In genomic region chr12:73324180-73324586, GRCm38 (mm10) we compare ENCODE assay signal across 10 mouse cellular contexts. TPM values are rescaled to one million over a fixed set of nuclear protein-coding genes. Genes with fewer than 3 reads are reported as not detected.
DNase-seq lines count a peak whose midpoint lies in the region; TF ChIP-seq lines count a peak whose summit lies in the region.
"Had no signal": no experiment of that assay in that cellular context is flagged by ENCODE, and none has a peak within 500 bp of the region (broad histone marks: within the 10 kb centered on the region; RNA-seq: fewer than 3 reads in every experiment).

No protein-coding gene starts in this region.

- H3K9ac ChIP-seq in heart, adult 2 months (ENCODE audit: low read depth, low read length): no peak overlapping the region
- H3K9ac ChIP-seq: kidney, embryonic 15.5 days had no signal

- no peak for DNase-seq in heart, adult 2 months
- no peak for DNase-seq in heart, postnatal 36 days
- DNase-seq in 416B (ENCODE audit: low read depth) (peak; percentile 43), liver (no peak)
- DNase-seq in fibroblast of lung, adult 2 months (ENCODE audit: low read depth): peak; percentile 93
- peak; percentile 41 for DNase-seq in lung, postnatal 14 days
- DNase-seq in cerebellum, adult 9-10 months: no peak
- no peak for DNase-seq in forebrain, embryonic 10.5 days (ENCODE audit: extremely low spot score, low spot score)

- TF ChIP-seq POLR2A in heart, adult 2 months (IDR thresholded peaks at IDR 0.05; ENCODE audit: insufficient read depth, low read depth, low read length): no peak

- H3K9me3 ChIP-seq in forebrain, embryonic 10.5 days: no peaks in the 10 kb centered on the region
- H3K9me3 ChIP-seq: kidney, embryonic 15.5 days had no signal

- no peaks in the 10 kb centered on the region for H3K27me3 ChIP-seq in heart, adult 2 months (ENCODE audit: control insufficient read depth, insufficient read depth, low read length)
- H3K27me3 ChIP-seq in forebrain, embryonic 10.5 days (ENCODE audit: poor library complexity, severe bottlenecking): no peaks in the 10 kb centered on the region
- H3K27me3 ChIP-seq: kidney, embryonic 15.5 days had no signal

- TF ChIP-seq EP300 in heart, adult 2 months (IDR thresholded peaks at IDR 0.05; ENCODE audit: insufficient read depth, low read depth, low read length): no peak

- no peak for TF ChIP-seq CTCF in heart, adult 2 months (IDR thresholded peaks at IDR 0.05)

- H3K79me2 ChIP-seq in heart, adult 2 months (replicated peaks; ENCODE audit: control insufficient read depth, insufficient read depth, low read length): no peaks in the 10 kb centered on the region

- H3K4me1 ChIP-seq in heart, adult 2 months (ENCODE audit: control insufficient read depth, insufficient read depth, low read length): peaks cover 3% of the 10 kb centered on the region; the same call in 1 of the 2 replicates
- H3K4me1 ChIP-seq in forebrain, embryonic 10.5 days: peaks cover 23% of the 10 kb centered on the region

- WGBS in heart, adult 2 months: 87% methylated on average over 8 of the region's 8 CpGs
- 95% methylated on average over 8 of the region's 8 CpGs for whole genome bisulfite sequencing in forebrain, embryonic 10.5 days

- H3K36me3 ChIP-seq in heart, adult 2 months (ENCODE audit: control insufficient read depth, insufficient read depth, low read length): peaks cover 5% of the 10 kb centered on the region; the same call in 1 of the 2 replicates
- H3K36me3 ChIP-seq in forebrain, embryonic 10.5 days (replicated peaks): no peaks in the 10 kb centered on the region
- H3K36me3 ChIP-seq: kidney, embryonic 15.5 days had no signal

- no peak overlapping the region for H3K4me3 ChIP-seq in heart, adult 2 months
- no peak overlapping the region for H3K4me3 ChIP-seq in forebrain, embryonic 10.5 days
- H3K4me3 ChIP-seq: kidney, embryonic 15.5 days had no signal

- intact Hi-C loops in heart, adult 2 months (cut with DNase I): loop anchor here (1.0 to 2.0 kb wide), 2 partner anchors 269 to 302 kb away; no protein-coding TSS in a partner anchor
- intact Hi-C loops in heart, postnatal 36 days (cut with DNase I): loop anchor here (2.0 to 5.0 kb wide), 2 partner anchors 277 to 299 kb away; no protein-coding TSS in a partner anchor

- H3K27ac ChIP-seq in heart, adult 2 months: peak overlapping the region; percentile 34; the same call in 1 of the 2 replicates
- H3K27ac ChIP-seq in forebrain, embryonic 10.5 days: no peak overlapping the region
- H3K27ac ChIP-seq: kidney, embryonic 15.5 days; macrophage had no signal

RNA-seq across cellular contexts. Expression of gene Slc38a6, which starts 37.6 kb away (rescaled TPM):
- 1 to 10 TPM; 3.8 to 4.0 TPM for total RNA-seq in heart, adult 2 months (2021)
- polyA plus RNA-seq in heart, adult 2 months (2012; rRNA removed): 8.0 and 11.7 TPM in 2 replicates
- total RNA-seq in heart, postnatal 36 days (2021): 1 to 10 TPM; 3.2 to 4.5 TPM
- polyA plus RNA-seq in forebrain, embryonic 10.5 days (2016; fragmentation: Nextera tagmentation; extraction: Ambion mirVana): 8.9 and 10.5 TPM in 2 replicates

RNA-seq across cellular contexts. Expression of gene Trmt5, which starts 37.7 kb away (rescaled TPM):
- 10 to 100 TPM; 51.8 to 52.4 TPM for total RNA-seq in heart, adult 2 months (2021)
- polyA plus RNA-seq in heart, adult 2 months (2012; rRNA removed): 16.0 and 29.7 TPM in 2 replicates
- 10 to 100 TPM; 51.6 to 67.6 TPM for total RNA-seq in heart, postnatal 36 days (2021)
- 22.2 and 25.0 TPM in 2 replicates for polyA plus RNA-seq in forebrain, embryonic 10.5 days (2016; fragmentation: Nextera tagmentation; extraction: Ambion mirVana)

Comparison
In these comparisons a context has a peak if more than half of its experiments do, and no peak if none do; other contexts are left out.
1. DNase-seq: peak in 416B (single experiment), fibroblast of lung, adult 2 months (single experiment) and lung, postnatal 14 days (single experiment); none in heart, adult 2 months (0 of 2), heart, postnatal 36 days (0 of 2), cerebellum, adult 9-10 months (single experiment), forebrain, embryonic 10.5 days (single experiment) and liver (single experiment).